Mouse (Mus musculus) heart, adult 11 months (tissue): ENCODE measurements at regions not wholly inside any gene's neighbourhood (a gene's known extent, or its start where the extent isn't known, plus 50 kb on each side); places are given as distances from the start of the nearest gene placed in this dataset.

Experiments used
- DNase-seq: peaks from one replicate; pipeline ENCODE4 v3.0.0; 2022

DNA sequence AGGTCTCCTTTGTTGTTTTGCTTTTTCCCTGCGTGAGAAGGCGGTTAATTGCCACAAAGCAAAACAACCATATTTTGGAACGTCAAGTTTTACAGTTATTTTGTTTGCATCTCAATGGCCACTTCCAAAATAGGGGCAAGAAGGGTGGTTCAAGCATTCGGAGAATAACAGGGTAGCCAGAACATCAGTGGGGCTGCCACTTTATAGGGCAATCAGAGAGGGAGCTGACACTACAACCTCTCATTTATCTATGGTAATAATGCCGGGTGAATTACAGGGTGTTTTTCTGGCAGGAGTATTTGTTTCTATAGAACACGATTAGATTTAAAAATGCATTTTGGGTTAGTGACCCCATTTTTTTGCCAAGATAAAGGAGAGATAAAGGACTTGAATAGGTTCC lies 173.9 kb upstream of the Igfbp7 start:
- DNase-seq: no peak

DNA sequence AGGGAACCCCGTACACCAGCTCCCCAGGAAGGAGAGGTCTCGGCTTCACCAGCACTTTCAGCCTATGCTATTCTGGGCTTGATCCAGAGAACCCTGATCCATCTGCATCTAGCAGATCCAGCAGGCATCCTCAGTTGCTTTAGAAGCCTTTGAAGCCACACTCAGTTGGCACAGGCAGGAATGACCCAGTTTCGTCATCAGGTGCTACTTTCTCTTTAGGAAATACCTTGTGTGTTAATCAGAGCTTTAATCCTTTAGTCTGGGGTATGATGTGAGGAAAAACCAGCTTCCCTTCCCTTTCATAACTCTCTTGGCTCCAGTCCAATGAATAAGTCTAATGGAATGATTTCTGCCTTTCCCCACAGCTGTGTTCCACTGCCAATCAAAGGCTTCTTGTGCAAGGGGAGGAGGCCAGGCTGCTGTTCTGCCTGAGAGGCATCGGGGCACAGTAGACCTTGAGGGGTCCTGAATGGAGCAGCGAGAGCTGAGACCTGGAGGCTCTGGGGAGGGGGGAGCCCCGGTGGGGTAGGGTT lies 173.3 kb upstream of the Igfbp7 start:
- peak; percentile 94 for DNase-seq

DNA sequence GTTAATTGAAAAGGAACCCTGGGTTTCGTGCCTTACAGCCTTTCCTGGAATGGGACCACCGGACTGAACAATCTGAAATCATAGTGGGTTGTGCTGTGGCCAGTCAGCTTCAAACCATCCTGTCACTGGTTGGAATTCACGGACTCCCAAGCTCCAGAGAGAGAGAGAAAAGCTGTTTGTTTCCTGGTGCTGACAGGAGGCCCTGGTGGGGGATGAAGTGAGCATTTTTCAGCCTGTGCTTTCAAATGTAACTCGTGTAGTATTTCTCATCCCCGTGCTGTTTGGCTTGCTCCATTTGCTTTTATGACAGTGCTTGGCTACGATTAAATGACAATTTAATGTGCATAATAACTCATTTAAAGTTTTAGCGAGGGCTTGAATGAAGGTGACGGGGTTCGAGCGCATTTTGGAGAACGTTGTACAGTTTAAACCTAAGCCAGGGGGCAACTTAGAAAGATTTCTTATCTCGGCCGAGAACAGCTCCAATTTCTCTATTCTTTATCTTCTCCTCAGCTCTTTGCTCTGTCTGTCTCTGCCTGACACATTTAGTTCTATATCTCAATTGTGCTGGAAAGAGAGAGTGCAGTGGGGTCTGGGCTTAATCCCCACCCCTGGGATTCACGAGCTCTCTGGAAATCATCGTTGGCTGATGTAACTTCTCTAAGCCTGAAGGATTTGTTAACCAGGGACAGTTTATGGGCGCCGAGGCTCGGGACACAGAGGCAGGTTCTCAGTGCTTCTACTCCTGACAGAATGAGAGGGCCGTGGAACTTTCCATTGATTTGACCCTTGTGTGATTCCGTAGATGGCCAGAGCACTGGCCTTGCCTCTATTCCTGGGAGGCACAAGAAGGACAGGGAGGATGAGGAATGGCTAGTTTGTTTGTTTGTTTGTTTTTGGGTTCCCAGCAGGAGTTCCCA lies 172.2 kb upstream of the Igfbp7 start:
- DNase-seq: peak; percentile 90

DNA sequence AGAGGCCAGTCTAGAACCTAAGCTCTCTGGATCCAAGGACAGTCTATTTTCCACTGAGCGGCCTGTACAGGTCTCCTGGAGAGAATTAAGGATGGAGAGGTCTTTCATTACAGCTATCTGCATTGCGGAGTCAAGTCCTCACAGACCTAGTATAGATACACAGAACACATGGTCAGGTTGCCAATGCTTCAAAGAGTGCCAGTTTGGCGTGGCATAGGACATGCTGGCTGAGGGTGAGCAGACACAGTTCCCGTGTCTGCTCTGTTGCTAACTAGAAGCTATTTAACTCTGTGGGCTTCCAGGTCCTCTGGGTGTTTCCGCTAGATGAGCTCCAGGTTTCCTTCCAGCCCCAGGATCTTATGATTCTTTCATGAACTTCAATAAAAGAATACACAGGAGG lies 169.0 kb upstream of the Igfbp7 start:
- peak; percentile 71 for DNase-seq

DNA sequence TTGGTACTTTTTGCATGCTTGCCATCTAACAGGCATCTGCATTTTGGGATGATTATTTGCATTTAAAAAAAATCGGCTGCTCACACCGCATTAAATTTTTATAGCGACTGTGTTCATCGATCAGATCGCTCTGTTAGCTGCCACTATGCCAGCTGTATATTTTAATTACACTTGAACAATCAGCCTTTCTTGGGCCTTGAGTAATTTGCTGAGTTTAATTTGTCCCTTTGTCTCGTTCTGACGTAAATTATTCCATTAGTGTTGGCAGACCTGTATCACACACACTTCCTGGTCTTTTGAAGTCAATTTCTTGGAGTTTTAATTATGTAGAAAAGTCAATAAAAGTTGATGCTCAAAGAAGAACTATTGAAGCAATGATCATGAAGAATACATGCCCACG lies 167.9 kb upstream of the Igfbp7 start:
- peak; percentile 6 for DNase-seq

DNA sequence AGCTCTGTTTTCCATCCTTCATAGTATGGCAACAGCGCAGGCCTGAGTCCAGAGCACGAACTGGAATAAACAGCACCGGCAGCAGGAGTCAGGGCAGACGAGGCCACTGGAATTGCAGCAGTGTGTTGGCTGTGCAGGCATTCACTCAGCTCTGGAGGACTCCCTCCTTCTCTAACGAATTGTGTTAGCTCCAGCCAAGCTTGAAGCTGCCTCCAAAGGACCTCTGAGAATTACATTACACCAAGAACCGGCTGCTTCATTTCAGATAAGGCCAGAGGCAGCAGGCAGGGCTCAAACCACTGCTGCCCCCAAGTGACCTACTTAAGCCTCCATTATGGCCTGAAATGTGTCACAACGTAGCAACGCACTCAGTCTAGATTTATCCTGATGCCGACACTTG lies 162.5 kb upstream of the Igfbp7 start:
- peak; percentile 97 for DNase-seq

DNA sequence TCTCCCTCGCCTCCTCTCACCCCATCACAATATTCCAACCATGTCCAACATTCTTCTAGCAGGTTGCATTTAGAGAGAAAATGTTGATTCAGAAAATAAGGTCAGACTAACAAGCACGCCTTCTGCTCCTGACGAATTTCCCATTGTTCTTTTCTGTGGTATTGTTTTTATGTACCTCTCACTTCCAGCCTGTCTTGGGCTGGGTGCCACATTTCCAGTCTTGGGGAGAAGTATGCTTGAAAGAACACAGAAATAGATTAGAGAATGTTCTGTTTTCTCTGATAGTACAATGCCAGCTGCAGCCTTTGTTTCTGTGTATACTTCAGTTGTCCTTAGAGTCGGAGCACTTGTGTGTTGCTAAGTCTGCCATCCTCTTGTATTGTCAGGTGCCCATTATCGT lies 160.3 kb upstream of the Igfbp7 start:
- peak; percentile 94 for DNase-seq

DNA sequence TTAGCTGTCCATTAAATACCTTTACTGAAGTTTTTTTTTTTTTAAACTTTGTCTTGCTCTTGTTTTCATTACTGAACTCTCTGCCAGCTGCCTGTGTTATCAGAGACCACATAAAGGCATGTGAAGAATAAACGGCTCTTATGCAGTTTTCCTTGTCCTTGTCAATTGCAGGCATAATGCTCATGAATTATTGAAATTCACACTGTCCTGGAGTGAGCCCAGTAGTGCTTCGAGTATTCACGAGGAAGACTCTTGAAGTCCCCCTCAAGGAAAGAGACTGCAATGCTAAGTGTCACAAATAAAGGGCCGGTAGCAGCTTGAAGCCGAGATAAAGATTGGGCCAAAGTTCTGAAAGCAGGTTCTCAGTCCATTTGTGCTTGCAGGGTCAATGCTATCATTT lies 144.7 kb upstream of the Igfbp7 start:
- peak; percentile 36 for DNase-seq

DNA sequence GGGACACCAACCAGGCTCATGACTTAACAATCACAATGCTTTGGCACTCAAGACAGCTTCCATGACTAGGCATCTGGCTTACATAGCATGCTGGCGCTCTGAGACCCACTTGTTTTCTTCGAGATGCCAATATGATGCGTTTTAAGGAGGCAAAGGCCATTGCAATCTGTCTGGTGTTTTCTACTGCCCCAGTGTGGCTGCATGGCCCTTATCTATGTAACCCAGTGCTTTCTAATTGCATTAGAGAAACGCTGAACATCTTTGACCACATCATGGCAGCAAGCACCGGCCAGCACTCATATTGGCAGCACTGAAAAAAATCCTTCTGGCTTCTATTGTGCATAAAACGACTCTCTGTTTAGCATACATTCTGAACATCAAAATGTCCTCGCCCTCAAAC lies 144.2 kb upstream of the Igfbp7 start:
- DNase-seq: peak; percentile 76

DNA sequence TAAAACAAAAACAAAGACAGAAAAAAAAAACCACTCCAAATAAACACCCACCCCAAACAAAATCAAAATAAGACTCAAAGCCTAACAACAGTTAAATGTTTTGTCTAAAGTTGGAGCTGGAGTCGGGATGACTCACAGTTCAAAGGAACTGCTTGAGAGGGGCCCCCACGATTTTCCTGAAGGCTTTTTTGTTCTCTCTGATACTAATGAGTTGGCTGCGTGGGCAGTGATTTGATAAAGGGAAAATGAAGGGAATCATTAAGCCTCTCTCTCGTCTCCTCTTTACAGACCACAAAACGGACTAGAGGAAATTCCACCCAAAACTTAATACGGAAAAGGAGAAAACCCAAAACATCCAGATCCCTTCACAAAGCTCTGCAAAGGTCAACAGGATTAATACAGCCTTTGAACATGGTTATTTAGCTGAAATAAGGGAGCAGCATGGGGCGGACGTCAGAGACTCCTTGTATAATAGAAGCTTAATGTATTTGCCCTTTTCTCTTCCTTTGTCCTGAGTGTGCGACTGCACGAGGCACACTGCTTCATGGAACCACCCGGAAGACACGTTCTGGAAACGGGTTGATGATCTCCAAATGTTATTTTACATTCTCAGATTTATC lies 138.3 kb upstream of the Igfbp7 start:
- peak; percentile 49 for DNase-seq

DNA sequence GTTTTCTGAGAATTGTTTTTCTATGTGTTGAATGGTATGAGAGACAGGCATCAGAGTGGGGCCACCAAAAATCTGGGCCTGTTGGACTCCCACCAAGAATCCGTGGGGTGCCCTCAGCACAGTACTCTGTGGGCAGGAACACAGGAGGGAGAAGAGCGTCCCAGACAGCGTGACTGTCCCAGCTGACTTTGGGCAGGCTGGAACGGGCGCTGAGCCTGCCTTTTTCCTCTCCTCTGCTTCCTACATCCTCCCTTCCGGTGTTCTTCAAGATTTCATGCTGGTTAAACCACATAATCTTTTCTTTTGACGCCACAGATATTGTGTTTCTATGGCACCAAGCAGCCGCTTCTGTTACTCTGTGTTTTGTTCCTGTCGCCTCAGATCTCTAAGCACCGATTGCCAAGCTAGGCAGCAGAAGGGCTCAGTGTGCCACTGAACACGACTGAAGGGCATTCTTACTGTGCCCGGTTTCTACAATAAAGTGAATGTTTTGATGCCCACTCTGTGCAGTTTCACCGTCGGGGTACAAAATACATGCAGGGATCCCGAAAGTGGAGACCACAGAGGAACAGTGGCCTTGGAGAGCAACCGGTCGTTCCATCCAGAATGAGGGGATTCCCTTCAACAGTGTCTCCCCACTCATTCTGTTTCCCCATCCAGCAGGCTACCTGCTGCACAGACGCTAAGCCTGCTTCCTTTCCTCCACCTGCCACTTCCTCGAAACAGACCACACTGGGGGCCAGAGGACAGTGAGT lies 124.6 kb upstream of the Igfbp7 start:
- DNase-seq: peak; percentile 76

DNA sequence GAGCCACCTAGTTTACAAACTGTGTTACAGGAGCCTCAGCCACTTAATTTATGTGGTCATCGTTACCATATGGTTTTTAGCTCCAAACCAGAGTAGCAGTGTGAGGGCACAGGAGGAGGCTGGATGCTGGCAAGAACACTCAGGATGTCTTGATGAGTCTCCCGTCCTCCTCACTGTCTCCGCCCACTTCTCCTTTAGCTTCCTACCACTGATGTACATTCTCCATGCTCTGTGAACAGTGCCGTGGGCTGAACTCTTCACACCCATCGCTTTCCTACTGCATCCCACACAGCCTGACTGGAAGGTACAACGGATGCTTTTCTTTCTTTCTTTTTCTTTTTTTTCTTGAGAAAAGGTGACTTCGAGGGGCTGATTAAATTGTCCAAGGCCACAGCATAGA lies 122.5 kb upstream of the Igfbp7 start:
- no peak for DNase-seq

DNA sequence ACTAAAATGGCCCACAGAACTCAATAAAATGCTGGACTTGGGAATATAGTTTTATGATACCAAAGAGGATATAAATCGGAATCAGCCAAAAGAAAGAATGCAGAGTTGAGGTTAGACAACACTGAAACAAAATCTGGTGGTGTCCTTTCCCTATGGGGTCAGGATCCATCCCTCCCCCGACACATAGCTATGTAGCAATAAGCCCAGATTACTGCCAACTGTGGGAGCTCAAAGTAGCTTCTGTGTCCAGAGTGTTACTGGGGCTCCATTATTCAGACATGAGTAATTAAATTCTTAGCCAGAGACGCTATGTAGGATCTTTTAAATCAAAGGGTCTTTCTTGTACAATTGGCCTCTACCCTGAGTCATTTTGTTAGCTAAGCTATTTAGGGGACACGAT lies 109.4 kb upstream of the Igfbp7 start:
- DNase-seq: peak; percentile 88

DNA sequence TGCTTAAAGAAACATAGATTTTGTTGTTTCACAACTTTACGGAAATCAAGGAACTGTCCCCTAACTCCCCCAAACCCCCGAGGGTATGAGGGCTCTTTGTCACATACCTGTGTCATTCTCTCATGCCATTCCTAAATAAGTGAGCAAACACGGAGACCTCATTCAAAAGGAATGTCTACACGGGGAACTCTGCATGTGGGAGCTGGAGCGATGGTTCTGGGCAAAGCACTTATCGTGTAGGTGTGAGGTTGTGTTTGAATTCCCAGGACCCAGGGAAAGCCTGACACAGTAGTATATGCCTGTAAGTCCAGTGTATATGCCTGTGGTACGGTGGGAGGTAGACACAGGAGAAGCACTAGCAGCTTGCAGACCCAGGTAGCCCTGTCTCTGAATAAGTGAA lies 107.6 kb upstream of the Igfbp7 start:
- no peak for DNase-seq

DNA sequence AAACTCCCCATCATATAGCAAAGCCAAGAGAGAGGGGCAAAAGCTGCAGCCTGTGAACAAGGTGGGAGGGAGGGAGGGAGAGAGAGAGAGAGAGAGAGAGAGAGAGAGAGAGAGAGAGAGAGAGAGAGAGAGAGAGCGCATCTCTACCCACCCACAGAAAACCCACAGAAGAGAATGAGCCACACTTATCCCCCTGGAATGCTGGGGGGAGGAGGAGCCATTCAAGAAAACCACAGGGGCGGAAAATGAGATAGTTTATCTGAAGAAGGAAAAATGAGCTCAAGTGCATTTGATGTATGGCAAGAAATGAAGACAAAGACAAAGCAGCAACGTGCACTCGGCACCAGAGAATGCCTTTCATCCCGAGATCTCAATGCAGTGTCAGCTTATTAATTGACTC lies 94.8 kb upstream of the Igfbp7 start:
- no peak for DNase-seq

DNA sequence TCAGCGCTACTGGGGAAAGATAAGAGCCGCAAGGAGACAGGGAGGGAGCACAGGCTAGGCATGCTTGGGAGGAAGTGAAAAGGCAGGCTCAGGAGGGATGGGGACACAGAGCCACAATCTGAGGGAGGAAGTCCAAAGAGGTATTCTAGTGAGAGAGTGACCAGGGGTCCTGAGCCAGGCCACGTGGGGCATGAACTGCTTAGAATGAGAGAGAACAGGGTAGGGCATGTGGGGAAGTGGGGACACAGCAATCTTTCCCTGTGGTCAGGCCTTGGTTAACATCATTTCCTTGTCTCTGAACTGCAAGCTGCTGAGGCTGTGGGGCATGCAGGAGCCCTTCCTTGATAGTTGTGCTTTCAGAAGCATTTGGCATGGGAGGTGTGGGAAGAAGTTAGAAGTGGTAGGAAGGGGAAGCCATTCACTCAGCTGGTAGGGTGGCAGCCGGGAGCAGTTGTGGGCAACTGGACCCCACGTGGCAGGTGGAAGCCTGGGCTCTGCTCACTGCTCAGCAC lies 92.2 kb upstream of the Igfbp7 start:
- DNase-seq: no peak

DNA sequence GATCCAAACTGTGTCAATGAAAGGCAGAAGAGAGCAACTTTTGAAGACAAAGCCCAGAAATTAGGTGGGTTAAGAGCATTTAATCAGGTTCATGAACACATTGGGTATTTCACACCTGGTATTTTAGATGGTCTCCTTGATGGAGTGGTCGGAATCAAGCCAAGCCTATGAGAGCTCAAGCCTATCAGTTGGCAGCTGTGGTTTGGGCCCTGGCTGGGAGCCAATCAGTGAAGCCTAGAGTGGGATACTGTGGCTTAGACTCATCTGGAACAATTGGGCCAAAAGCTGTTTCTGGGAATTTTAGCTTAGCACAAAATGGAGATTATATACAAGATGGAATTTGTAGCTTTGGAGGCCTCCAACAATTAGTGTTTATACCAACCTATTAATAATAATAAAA lies 86.8 kb upstream of the Igfbp7 start:
- DNase-seq: no peak

DNA sequence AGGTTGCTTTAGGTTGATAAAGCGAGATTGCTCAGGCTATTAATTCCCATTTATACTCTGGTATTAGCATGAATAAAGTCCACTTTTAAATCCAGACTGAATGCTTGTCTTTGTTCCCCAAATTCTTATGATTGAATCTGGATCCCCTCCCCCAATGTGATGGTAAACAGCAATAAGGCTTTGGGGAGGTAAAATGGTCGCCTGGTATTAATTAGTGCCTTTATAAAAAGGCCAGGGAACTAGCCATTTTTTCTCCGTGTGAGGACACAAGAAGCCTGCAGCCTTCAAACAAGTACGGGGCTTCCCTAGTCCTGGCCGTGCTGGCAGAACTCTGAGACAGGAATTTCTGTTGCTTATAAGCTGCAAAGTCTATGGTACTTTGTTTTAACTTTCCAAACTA lies 81.1 kb upstream of the Igfbp7 start:
- no peak for DNase-seq

DNA sequence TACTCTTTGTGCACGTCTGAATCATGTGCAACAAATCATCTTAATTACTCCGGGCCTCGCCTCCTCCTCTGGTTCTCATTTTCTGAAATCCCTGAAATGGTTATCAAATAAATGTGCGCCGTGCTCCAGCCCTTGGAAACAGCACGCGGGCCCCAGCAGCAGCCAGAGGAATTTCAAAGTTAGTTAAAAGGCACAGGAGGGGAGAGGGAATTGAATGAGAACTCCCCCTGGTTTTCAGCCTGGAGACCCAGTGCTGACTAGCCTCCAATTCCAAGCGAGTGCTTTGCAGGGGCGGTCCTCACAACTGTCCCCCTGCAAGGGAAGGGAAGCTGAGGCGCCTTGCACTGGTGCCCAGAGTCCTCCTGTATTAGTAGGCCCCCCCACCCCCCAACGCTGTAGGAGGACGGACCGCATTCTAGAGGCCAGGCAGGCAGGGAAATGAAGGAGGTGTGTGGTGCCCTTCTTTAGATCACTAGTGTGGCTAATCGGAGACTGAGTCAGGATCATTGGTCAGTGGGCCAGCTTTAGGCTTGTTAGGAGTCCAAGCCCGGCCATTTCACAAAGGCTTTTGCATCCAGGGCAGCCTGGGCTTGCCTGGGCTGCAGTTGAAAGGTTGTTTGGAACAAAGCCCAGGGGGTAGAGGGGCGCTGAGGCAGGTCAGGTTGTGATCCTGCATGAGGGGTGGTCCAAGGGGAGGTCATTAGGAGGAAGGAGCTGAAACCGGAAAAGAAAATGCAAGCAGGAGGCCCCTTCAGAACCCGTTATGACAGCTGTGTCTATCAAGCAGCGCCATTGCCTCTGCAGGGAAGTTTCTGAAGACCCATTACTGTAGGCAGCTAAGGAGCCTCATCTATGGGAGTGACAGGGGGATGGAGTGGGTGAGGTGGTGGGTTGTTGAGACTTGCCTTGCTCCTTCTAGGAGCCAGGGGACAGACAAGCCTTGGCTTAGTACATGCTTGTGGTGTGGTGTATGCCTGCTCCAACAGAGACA lies 80.3 kb upstream of the Igfbp7 start:
- DNase-seq: no peak

DNA sequence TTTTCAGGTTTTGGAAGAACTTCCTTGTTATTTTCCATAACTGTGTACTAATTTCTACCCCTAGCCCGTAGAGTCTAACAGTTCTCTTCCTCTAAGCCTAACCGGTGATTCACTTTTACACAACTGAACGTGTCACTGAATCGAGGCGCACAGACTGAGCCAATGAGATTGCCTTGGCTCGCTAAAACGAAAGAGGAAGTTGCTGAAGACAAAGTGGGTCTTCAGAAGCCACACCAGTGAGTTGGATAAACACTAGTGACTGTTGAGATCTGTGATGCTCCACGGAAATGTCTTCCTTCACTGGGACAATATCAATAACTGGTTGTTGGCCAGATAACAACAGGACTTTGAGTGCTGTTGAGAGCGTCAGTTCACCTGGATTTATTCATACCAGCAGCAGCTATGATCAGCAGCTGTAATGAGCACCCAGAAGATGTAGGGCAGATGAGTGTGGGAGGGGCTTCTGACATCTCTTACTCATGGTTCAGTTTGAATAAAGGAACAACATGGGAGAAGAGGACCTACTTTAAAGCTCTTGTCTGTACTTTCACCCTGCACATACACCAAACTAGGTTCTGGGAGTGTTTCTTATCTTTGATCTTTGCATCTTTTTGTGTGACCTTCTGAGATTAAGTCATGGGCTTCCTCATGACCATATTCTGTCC lies 75.3 kb upstream of the Igfbp7 start:
- DNase-seq: no peak

DNA sequence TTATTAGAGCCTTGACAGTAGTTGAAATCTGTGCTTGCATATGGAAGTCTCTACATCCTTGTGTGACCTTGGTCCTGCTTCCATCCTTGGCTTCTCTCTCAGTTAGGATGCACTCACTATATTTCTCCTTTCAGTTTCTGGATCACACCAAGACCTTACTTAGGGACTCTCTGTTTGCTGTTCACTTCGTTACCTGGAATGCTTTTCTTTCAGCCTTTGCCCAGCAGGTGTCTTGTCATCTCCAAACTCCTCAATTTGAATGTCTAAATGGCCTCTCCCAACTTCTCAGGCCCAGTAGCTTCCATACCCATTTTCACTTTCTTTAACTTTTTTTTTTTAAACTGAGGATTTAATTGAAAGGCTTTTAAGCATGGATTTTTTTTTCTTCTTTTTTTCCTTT lies 74.0 kb upstream of the Igfbp7 start:
- no peak for DNase-seq

DNA sequence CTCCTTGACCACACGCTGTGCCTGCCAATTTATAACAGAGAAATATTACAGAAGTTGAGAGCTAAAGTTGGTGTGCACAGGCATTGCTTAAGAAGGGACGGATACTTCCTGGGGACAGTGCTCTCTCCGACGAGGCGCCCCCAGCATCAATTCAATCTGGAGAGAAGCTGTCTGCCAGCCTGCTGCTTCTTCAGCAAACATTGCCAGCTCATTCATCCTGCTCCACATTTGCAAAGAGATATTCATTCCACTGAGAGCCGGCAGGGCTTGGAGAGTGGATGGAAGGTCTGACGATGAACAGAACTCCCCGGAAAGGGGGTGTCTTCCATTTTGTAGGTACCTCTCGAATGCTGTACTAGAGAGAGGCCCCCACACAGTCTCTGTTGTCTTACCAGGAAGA lies 70.0 kb upstream of the Igfbp7 start:
- no peak for DNase-seq
